18 mouse cellular contexts compared by ENCODE assay signal in genomic region chr3:36296792-36297191, GRCm38 (mm10).
"Had no signal": no experiment of that assay in that cellular context is flagged by ENCODE, and none has a peak within 500 bp of the region (broad histone marks: within the 10 kb centered on the region; RNA-seq: fewer than 3 reads in every experiment).

No protein-coding gene starts in this region.

- DNase-seq: kidney, adult 18-20 months; kidney, adult 9 months; kidney, postnatal 14 days; kidney, postnatal 4 days; liver; lung, adult 18-20 months; lung, postnatal 10 days; lung, postnatal 36 days; thymus, adult 18-20 months; thymus, postnatal 4 days had no signal

- H3K4me2 ChIP-seq: limb, embryonic 13.5 days; liver, embryonic 12.5 days; liver, embryonic 15.5 days; lung, embryonic 15.5 days; midbrain, embryonic 12.5 days; neural tube, embryonic 12.5 days had no signal

- H3K4me1 ChIP-seq: limb, embryonic 10.5 days; limb, embryonic 13.5 days; liver, embryonic 12.5 days; liver, embryonic 15.5 days; lung, embryonic 15.5 days; megakaryocyte, embryonic 14.5 days; midbrain, embryonic 12.5 days; neural tube, embryonic 12.5 days had no signal

- H3K36me3 ChIP-seq: limb, embryonic 10.5 days; limb, embryonic 13.5 days; liver, embryonic 12.5 days; liver, embryonic 15.5 days; lung, embryonic 15.5 days; midbrain, embryonic 12.5 days; neural tube, embryonic 12.5 days had no signal

- H3K9ac ChIP-seq: limb, embryonic 13.5 days; liver, embryonic 12.5 days; liver, embryonic 15.5 days; lung, embryonic 15.5 days; midbrain, embryonic 12.5 days; neural tube, embryonic 12.5 days had no signal

- H3K27ac ChIP-seq: limb, embryonic 10.5 days; limb, embryonic 13.5 days; liver, embryonic 12.5 days; liver, embryonic 15.5 days; lung, embryonic 15.5 days; midbrain, embryonic 12.5 days; neural tube, embryonic 12.5 days had no signal

- H3K9me3 ChIP-seq: limb, embryonic 10.5 days; limb, embryonic 13.5 days; liver, embryonic 12.5 days; liver, embryonic 15.5 days; lung, embryonic 15.5 days; midbrain, embryonic 12.5 days; neural tube, embryonic 12.5 days had no signal

- ATAC-seq: liver, embryonic 12.5 days had no signal

- H3K4me3 ChIP-seq: limb, embryonic 10.5 days; limb, embryonic 13.5 days; liver, embryonic 12.5 days; liver, embryonic 15.5 days; lung, embryonic 15.5 days; megakaryocyte, embryonic 14.5 days; midbrain, embryonic 12.5 days; neural tube, embryonic 12.5 days had no signal

- H3K27me3 ChIP-seq: limb, embryonic 13.5 days; liver, embryonic 12.5 days; liver, embryonic 15.5 days; lung, embryonic 15.5 days; megakaryocyte, embryonic 14.5 days; midbrain, embryonic 12.5 days; neural tube, embryonic 12.5 days had no signal
